Mouse (Mus musculus): ENCODE results near the gene Arl5a.

GRCm38 (mm10) chr2:52359722-52360121 is 65.0 kb downstream of the Arl5a start:
- no peak for TF ChIP-seq CTCF (IDR thresholded peaks at IDR 0.05; ENCODE audit: insufficient read depth, low read length)
- no peak for TF ChIP-seq POLR2A (IDR thresholded peaks at IDR 0.05; ENCODE audit: borderline replicate concordance, extremely low read depth, low read depth, low read length)
